In genomic region chr4:106113747-106114146, GRCm38 (mm10) we compare ENCODE assay signal across 22 mouse cellular contexts.
"Had no signal": no experiment of that assay in that cellular context is flagged by ENCODE, and none has a peak within 500 bp of the region (broad histone marks: within the 10 kb centered on the region; RNA-seq: fewer than 3 reads in every experiment).

No protein-coding gene starts in this region.

- H3K36me3 ChIP-seq: kidney, embryonic 15.5 days; limb, embryonic 10.5 days; limb, embryonic 13.5 days; liver, embryonic 12.5 days; liver, embryonic 15.5 days; midbrain, embryonic 12.5 days; midbrain, embryonic 15.5 days; neural tube, embryonic 12.5 days; neural tube, embryonic 15.5 days had no signal

- H3K4me3 ChIP-seq: kidney, embryonic 15.5 days; limb, embryonic 10.5 days; limb, embryonic 13.5 days; liver, embryonic 12.5 days; liver, embryonic 15.5 days; midbrain, embryonic 12.5 days; midbrain, embryonic 15.5 days; neural tube, embryonic 12.5 days; neural tube, embryonic 15.5 days had no signal

- H3K4me2 ChIP-seq: kidney, embryonic 15.5 days; limb, embryonic 13.5 days; liver, embryonic 12.5 days; liver, embryonic 15.5 days; lung, embryonic 14.5 days; midbrain, embryonic 12.5 days; midbrain, embryonic 15.5 days; neural tube, embryonic 12.5 days; neural tube, embryonic 15.5 days had no signal

- H3K9ac ChIP-seq: kidney, embryonic 15.5 days; limb, embryonic 13.5 days; liver, embryonic 12.5 days; liver, embryonic 15.5 days; lung, embryonic 14.5 days; midbrain, embryonic 12.5 days; midbrain, embryonic 15.5 days; neural tube, embryonic 12.5 days; neural tube, embryonic 15.5 days had no signal

- ATAC-seq: hindbrain, embryonic 16.5 days; liver, embryonic 12.5 days; midbrain, embryonic 15.5 days had no signal

- H3K27ac ChIP-seq: kidney, embryonic 15.5 days; limb, embryonic 10.5 days; limb, embryonic 13.5 days; liver, embryonic 12.5 days; liver, embryonic 15.5 days; macrophage; midbrain, embryonic 12.5 days; midbrain, embryonic 15.5 days; neural tube, embryonic 12.5 days; neural tube, embryonic 15.5 days had no signal

- H3K9me3 ChIP-seq: kidney, embryonic 15.5 days; limb, embryonic 10.5 days; limb, embryonic 13.5 days; liver, embryonic 12.5 days; liver, embryonic 15.5 days; midbrain, embryonic 12.5 days; midbrain, embryonic 15.5 days; neural tube, embryonic 12.5 days; neural tube, embryonic 15.5 days had no signal

- DNase-seq: kidney, adult 11 months; kidney, adult 8-10 months; kidney, postnatal 14 days; kidney, postnatal 4 days; liver; lung, embryonic 14.5 days; right cerebral cortex, adult 18-20 months; right cerebral cortex, postnatal 14 days; right cerebral cortex, postnatal 4 days; spleen, adult 18-20 months; thymus, postnatal 25 days had no signal

- H3K4me1 ChIP-seq: kidney, embryonic 15.5 days; limb, embryonic 13.5 days; liver, embryonic 12.5 days; liver, embryonic 15.5 days; midbrain, embryonic 12.5 days; midbrain, embryonic 15.5 days; neural tube, embryonic 12.5 days; neural tube, embryonic 15.5 days had no signal

- H3K27me3 ChIP-seq: kidney, embryonic 15.5 days; limb, embryonic 13.5 days; liver, embryonic 12.5 days; liver, embryonic 15.5 days; midbrain, embryonic 12.5 days; midbrain, embryonic 15.5 days; neural tube, embryonic 12.5 days; neural tube, embryonic 15.5 days had no signal
